Mouse (Mus musculus) hindbrain, embryonic 11.5 days (tissue): ENCODE data around the gene Vmn2r63. TPM values are rescaled to one million over a fixed set of nuclear protein-coding genes. Genes with fewer than 3 reads are reported as not detected.
"Not testable (repeated sequence)": the region's sequence is repeated elsewhere in the genome, so short reads cannot be mapped to it uniquely, and the experiment has no call there.

Source experiments
- ATAC-seq: fragments of 200-750 bp; cut with Nextera tagmentation; 2 replicates; pipeline ENCODE4 v1.8.0; 2017; ENCODE audit warnings: mild to moderate bottlenecking, moderate TSS enrichment, moderate library complexity; ENCODE audit not compliant: low FRiP score
- DNase-seq: peaks from one replicate; pipeline ENCODE4 v3.0.0-alpha.2; 2015; ENCODE audit warnings: low spot score
- H3K27ac ChIP-seq: fragments of 300-500 bp; sonication (generic); 2 replicates; pipeline ENCODE4 v1.5.1; 2014; ENCODE audit warnings: mild to moderate bottlenecking, low read depth, low read length
- H3K27me3 ChIP-seq: fragments of 300-500 bp; sonication (generic); 2 replicates; pipeline ENCODE4 v1.6.1; 2014; ENCODE audit warnings: mild to moderate bottlenecking, low read length, moderate library complexity, mixed read lengths; ENCODE audit not compliant: control insufficient read depth, insufficient read depth
- H3K36me3 ChIP-seq: fragments of 300-500 bp; sonication (generic); 2 replicates; pipeline ENCODE4 v1.6.1; 2014; ENCODE audit warnings: mild to moderate bottlenecking, low read length, moderate library complexity, mixed read lengths; ENCODE audit not compliant: control insufficient read depth, insufficient read depth
- H3K4me1 ChIP-seq: fragments of 300-500 bp; sonication (generic); replicated peaks from 2 replicates; pipeline ENCODE4 v1.6.1; 2014; ENCODE audit warnings: low read length, mixed read lengths; ENCODE audit not compliant: control insufficient read depth, insufficient read depth
- H3K4me2 ChIP-seq: fragments of 300-500 bp; sonication (generic); replicated peaks from 2 replicates; pipeline ENCODE4 v1.6.1; 2014; ENCODE audit warnings: mild to moderate bottlenecking, low read depth, low read length
- H3K4me3 ChIP-seq: fragments of 300-500 bp; sonication (generic); 2 replicates; pipeline ENCODE4 v1.5.1; 2014; ENCODE audit warnings: low read depth, low read length
- H3K9ac ChIP-seq: fragments of 300-500 bp; sonication (generic); 2 replicates; pipeline ENCODE4 v1.6.1; 2014; ENCODE audit warnings: low read depth, low read length
- H3K9me3 ChIP-seq: fragments of 300-500 bp; sonication (generic); 2 replicates; pipeline ENCODE4 v1.6.1; 2016; ENCODE audit warnings: low read length; ENCODE audit not compliant: control insufficient read depth
- WGBS: fragments of 180-500 bp; shearing (Covaris S2); extraction: QIAGEN DNeasy Blood & Tissue Kit; methylation state at CpG from one replicate; pipeline ENCODE4 v1.1.7; 2014; 5-methylcytosine and 5-hydroxymethylcytosine counted together
- polyA plus RNA-seq: library from polyadenylated mRNA; unstranded; fragments of >200 nt; fragmentation: Nextera tagmentation; extraction: Ambion mirVana; gene quantifications from 2 replicates; pipeline ENCODE4 v1.2.1, GENCODE M21; 2014

Gene Vmn2r63
- not detected in 2 replicates for polyA plus RNA-seq

DNA sequence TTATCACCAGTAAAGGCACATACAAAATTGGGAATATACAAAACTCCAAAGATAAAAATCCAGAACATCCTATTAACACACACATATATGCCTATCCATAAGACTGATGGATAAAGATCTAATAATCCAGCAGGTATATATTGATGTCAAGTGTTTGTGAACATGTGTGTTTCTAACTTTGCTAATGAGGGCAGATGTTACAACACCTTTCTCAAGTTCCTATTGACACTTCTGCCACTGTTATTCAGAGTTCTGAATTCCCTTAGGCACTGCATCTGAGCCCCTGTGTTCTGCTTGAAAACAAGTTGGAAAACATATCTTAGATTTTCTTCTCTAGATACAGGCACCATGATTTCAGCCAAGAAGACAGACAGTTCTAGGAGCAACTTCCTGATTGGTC lies at the start of gene Vmn2r63:
Gene Vmn2r63 (minus strand): TSS at position 101 of the 400 bp plus-strand sequence.
- not testable (repeated sequence) for H3K4me1 ChIP-seq, ATAC-seq, H3K27ac ChIP-seq, H3K4me2 ChIP-seq, DNase-seq, H3K4me3 ChIP-seq, H3K27me3 ChIP-seq, H3K36me3 ChIP-seq, H3K9ac ChIP-seq, H3K9me3 ChIP-seq

GRCm38 (mm10) chr7:42980739-42981138 lies 47.1 kb upstream of the Vmn2r63 start:
- Histone ChIP-seq H3K4me1 (no peaks in the 10 kb centered on the region), H3K27me3 (no peaks in the 10 kb centered on the region), H3K9me3 (peaks cover 11% of the 10 kb centered on the region), H3K9ac (no peak overlapping the region), H3K4me2 (no peak overlapping the region), H3K36me3 (no peaks in the 10 kb centered on the region), H3K27ac (no peak overlapping the region), H3K4me3 (no peak overlapping the region)
- WGBS, result 94% methylated on average over 10 of the region's 10 CpGs
- ATAC-seq (no peak), DNase-seq (no peak)

DNA sequence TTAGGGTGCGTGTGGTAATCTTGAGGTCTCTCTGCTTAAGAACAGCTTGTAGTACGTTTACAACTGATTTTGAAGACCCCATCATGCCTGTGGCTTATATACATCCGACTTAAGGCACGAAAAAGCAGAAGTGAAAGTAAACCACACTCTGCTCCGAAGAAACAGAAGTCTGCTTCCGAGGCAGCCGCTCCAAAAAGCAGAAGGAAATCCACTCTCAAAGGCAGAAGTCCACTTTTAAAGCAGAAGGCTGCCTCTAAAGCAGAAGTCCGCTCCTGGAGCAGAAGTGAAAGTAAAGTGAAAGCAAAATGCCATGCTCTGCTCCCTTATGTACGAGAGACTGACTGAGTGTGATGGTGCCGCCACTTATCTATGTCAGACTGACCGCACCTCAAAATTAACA lies 46.5 kb upstream of the Vmn2r63 start:
- H3K36me3 ChIP-seq, result no peaks in the 10 kb centered on the region
- peaks cover 11% of the 10 kb centered on the region for H3K9me3 ChIP-seq
- H3K4me3 ChIP-seq, result no peak overlapping the region
- H3K4me1 ChIP-seq, result no peaks in the 10 kb centered on the region
- DNase-seq (no peak), ATAC-seq (no peak)
- no peak overlapping the region for H3K27ac ChIP-seq
- WGBS, result 89% methylated on average over 11 of the region's 11 CpGs
- H3K4me2 ChIP-seq, result no peak overlapping the region
- no peak overlapping the region for H3K9ac ChIP-seq
- H3K27me3 ChIP-seq, result no peaks in the 10 kb centered on the region

- no peak overlapping the region for H3K9ac ChIP-seq
- no peaks in the 10 kb centered on the region for H3K36me3 ChIP-seq
- ATAC-seq, result no peak
- no peak overlapping the region for H3K4me2 ChIP-seq
- H3K27ac ChIP-seq, result no peak overlapping the region
- no peak overlapping the region for H3K4me3 ChIP-seq
- no peak for DNase-seq
- WGBS, result 69% methylated on average over 9 of the region's 9 CpGs
- no peaks in the 10 kb centered on the region for H3K4me1 ChIP-seq
- H3K9me3 ChIP-seq, result peaks cover 14% of the 10 kb centered on the region
- H3K27me3 ChIP-seq, result no peaks in the 10 kb centered on the region
Measured at GRCm38 (mm10) chr7:42965246-42965645, 31.6 kb upstream of the Vmn2r63 start.

GRCm38 (mm10) chr7:42898067-42898466 lies 35.6 kb downstream of the Vmn2r63 start:
- not testable (repeated sequence) for H3K4me1 ChIP-seq, H3K27me3 ChIP-seq, H3K4me3 ChIP-seq, H3K4me2 ChIP-seq, H3K9ac ChIP-seq, DNase-seq, H3K9me3 ChIP-seq, H3K36me3 ChIP-seq, ATAC-seq, H3K27ac ChIP-seq
- 94% methylated on average over 2 of the region's 2 CpGs for WGBS

- H3K9ac ChIP-seq, result no peak overlapping the region
- no peak for DNase-seq
- no peak overlapping the region for H3K27ac ChIP-seq
- H3K36me3 ChIP-seq, result no peaks in the 10 kb centered on the region
- no peak overlapping the region for H3K4me2 ChIP-seq
- H3K9me3 ChIP-seq, result no peaks in the 10 kb centered on the region
- H3K4me1 ChIP-seq, result no peaks in the 10 kb centered on the region
- ATAC-seq, result no peak
- 44% methylated on average over 19 of the region's 23 CpGs for WGBS
- H3K27me3 ChIP-seq, result no peaks in the 10 kb centered on the region
- no peak overlapping the region for H3K4me3 ChIP-seq
Measured at GRCm38 (mm10) chr7:42878090-42878489, 55.5 kb downstream of the Vmn2r63 start.

DNA sequence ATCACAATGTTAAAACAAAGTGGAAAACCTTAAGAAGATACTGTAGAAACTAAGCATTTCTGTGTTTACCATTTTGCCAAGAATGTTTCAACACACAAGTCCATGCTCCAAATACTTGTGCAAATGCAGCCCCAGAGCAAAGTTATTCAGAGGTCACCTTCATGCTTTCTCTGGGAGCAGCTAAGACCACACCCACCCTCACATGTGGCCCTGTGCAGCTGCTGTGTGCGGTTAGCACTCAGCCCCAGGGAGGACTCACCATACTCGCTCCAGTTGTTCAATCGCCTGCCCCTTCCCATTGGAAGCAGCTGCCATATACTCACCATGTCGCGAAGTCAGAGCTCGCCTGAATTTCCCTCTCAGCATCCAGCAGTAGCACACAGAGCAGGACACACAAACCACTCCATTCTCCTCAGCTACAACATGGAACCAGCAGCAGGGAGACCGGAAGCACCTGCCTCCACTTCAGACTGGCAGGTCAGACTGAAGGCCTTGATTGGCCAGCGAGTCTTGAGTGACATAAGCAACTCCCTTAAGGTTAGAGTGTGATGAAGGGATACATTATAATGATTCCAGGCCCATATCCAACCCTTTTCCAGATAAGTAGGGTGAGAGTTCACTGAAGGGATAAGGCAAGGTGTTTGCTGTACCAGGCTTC lies 66.7 kb downstream of the Vmn2r63 start, which contains the start of gene Gm2381:
Gene Gm2381 (minus strand): TSS at position 434 of the 658 bp plus-strand sequence.
- H3K27ac ChIP-seq, H3K36me3 ChIP-seq, H3K4me2 ChIP-seq, H3K9ac ChIP-seq, DNase-seq, ATAC-seq, H3K4me1 ChIP-seq, H3K9me3 ChIP-seq, H3K4me3 ChIP-seq, H3K27me3 ChIP-seq: not testable (repeated sequence)
- WGBS, result 82% methylated on average over 8 of the region's 8 CpGs

Other genes starting within 250 kb of the Vmn2r63 start
- 8.5 and 8.9 TPM in 2 replicates for gene Zfp975, start 241.1 kb downstream of the Vmn2r63 start, polyA plus RNA-seq
- gene Gm17067, start 206.8 kb downstream of the Vmn2r63 start, polyA plus RNA-seq, result not detected in 2 replicates
- gene Vmn2r62, start 140.3 kb downstream of the Vmn2r63 start, polyA plus RNA-seq, result not detected in 2 replicates
- gene Gm2381, start 66.6 kb downstream of the Vmn2r63 start, polyA plus RNA-seq, result not detected in 2 replicates
- gene Gm9268, start 84.9 kb upstream of the Vmn2r63 start, polyA plus RNA-seq, result not detected in 2 replicates
- gene Zfp936, start 180.4 kb upstream of the Vmn2r63 start, polyA plus RNA-seq, result not detected in 2 replicates